Mouse (Mus musculus): ENCODE measurements around the gene Cbfa2t2. TPM values are rescaled to one million over a fixed set of nuclear protein-coding genes. Genes with fewer than 3 reads are reported as not detected.

The Cbfa2t2 gene
- polyA plus RNA-seq, 1 experiment from 2014 or later = 48.8 TPM

DNA sequence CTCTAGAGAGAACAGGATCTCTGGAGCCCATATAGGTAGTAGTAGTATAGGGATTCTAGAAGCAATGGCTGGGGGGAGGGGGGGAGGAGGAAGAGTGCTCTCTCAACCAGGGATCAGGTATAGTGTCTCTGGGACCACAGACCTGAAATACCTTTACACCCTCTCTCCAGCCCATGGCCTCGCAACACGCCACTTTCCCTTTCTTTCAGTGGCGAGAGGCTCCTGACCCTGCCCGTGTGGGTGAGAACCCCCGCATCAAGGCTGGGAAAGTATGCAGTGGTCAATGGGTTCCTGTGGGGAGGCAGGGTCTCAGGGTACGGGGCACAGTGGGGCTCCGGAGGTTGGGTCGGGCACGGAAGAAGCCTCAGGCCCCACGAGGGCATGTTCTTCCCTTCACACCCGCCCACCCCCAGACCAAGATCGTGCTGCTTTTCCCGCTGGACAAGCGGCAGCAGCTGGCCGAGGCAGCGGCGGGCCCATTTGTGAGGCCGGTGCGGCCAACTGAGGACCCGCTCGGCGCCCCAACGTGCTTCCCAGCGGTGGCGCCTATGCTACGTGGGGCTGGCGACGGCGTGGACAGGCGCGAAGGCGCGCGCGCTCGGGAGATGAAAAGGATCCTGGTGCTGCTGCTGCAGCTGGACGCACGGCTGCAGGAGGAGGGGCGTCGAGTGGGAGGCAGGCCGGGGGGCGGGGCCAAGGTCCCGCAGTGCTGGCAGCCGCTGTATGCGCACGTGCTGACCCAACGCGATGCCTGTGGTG, 113.0 kb downstream of the Cbfa2t2 start:
- Histone ChIP-seq H3K9me3 (ENCODE audit: control insufficient read depth, low read length) (no peaks in the 10 kb centered on the region), H3K4me3 (ENCODE audit: low read depth, low read length) (peak overlapping the region; percentile 37), H3K27ac (ENCODE audit: low read depth, low read length) (no peak overlapping the region), H3K9ac (replicated peaks; ENCODE audit: low read depth, low read length) (peak overlapping the region; percentile 54), H3K4me2 (ENCODE audit: low read depth, low read length) (peak overlapping the region; percentile 85), H3K4me1 (ENCODE audit: control insufficient read depth, insufficient read depth, low read length) (peaks cover 9% of the 10 kb centered on the region; the same call in 1 of the 2 replicates), H3K27me3 (ENCODE audit: control insufficient read depth, insufficient read depth, low read length) (peaks cover 2% of the 10 kb centered on the region; the same call in 1 of the 2 replicates), H3K36me3 (ENCODE audit: control insufficient read depth, insufficient read depth, low read length) (no peaks in the 10 kb centered on the region)
- 4% methylated on average over 39 of the region's 48 CpGs for WGBS
- peak; percentile 68 for ATAC-seq (ENCODE audit: low read depth)

DNA sequence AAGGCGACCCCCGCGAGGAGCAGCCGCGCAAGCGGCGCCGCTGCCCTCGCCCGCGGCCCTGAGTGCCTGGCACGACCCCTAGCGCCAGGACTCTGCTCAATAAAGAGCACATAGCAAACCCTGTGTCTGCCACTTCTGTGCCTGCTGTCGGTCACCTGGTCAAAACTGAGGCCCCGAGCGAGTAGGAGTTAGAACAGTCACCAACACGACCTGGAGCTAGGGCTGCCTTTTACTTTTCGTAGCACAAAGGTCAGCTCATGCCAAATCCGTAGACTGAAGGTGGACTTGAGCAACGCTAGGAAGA, 113.6 kb downstream of the Cbfa2t2 start:
- H3K27ac ChIP-seq (ENCODE audit: low read depth, low read length) = no peak overlapping the region
- ATAC-seq (ENCODE audit: low read depth) = no peak
- H3K4me3 ChIP-seq (ENCODE audit: low read depth, low read length) = peak overlapping the region; percentile 37
- 13% methylated on average over 19 of the region's 20 CpGs for WGBS
- H3K4me1 ChIP-seq (ENCODE audit: control insufficient read depth, insufficient read depth, low read length) = peaks cover 9% of the 10 kb centered on the region; the same call in 1 of the 2 replicates
- no peaks in the 10 kb centered on the region for H3K9me3 ChIP-seq (ENCODE audit: control insufficient read depth, low read length)
- peaks cover 2% of the 10 kb centered on the region; the same call in 1 of the 2 replicates for H3K27me3 ChIP-seq (ENCODE audit: control insufficient read depth, insufficient read depth, low read length)
- H3K4me2 ChIP-seq (ENCODE audit: low read depth, low read length) = peak overlapping the region; percentile 85
- no peak overlapping the region for H3K9ac ChIP-seq (replicated peaks; ENCODE audit: low read depth, low read length)
- H3K36me3 ChIP-seq (ENCODE audit: control insufficient read depth, insufficient read depth, low read length) = no peaks in the 10 kb centered on the region

DNA sequence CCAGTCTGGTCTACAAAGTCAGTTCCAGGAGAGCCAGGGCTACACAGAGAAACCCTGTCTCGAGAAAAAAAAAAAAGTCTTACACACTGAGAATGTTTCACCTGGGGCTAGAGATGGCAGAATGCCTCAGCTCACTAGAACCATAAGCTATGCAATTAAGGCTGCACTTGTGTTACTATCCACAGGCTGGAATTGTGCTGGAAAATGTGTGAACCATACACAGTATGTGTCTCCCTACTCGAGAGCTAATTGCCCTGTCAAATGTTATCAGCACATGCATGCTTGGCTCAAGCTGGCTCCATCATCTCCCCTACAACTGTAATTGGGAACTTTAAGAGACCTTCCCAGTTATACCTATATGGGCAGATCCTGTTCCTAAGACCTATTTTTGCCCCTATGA, 114.7 kb downstream of the Cbfa2t2 start:
- H3K9ac ChIP-seq (replicated peaks; ENCODE audit: low read depth, low read length) = no peak overlapping the region
- H3K4me2 ChIP-seq (ENCODE audit: low read depth, low read length) = no peak overlapping the region
- H3K4me1 ChIP-seq (ENCODE audit: control insufficient read depth, insufficient read depth, low read length) = peaks cover 9% of the 10 kb centered on the region; the same call in 1 of the 2 replicates
- no peak for ATAC-seq (ENCODE audit: low read depth)
- no peak overlapping the region for H3K27ac ChIP-seq (ENCODE audit: low read depth, low read length)
- H3K27me3 ChIP-seq (ENCODE audit: control insufficient read depth, insufficient read depth, low read length) = peaks cover 2% of the 10 kb centered on the region; the same call in 1 of the 2 replicates
- no peaks in the 10 kb centered on the region for H3K36me3 ChIP-seq (ENCODE audit: control insufficient read depth, insufficient read depth, low read length)
- H3K9me3 ChIP-seq (ENCODE audit: control insufficient read depth, low read length) = no peaks in the 10 kb centered on the region
- WGBS = 82% methylated on average over 2 of the region's 2 CpGs
- H3K4me3 ChIP-seq (ENCODE audit: low read depth, low read length) = no peak overlapping the region

DNA sequence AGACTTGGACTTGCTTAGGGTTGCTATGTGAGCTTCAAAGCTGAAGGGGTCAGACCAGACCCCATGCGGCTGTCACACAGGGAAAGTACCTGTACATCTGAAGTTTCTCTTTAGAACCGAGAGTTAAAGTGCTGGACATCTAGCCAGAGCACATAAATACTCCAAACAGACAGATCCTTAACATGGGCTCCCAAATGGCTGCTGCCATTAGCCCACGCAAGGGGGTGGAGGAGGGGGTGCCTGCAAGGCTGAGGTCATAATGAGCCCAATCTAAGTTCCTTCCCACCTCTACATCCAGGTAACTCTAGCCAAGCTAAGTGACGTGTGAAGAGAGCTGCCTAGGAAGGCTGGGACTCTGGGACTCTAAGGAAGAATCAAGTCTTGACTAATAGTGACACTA, 115.2 kb downstream of the Cbfa2t2 start, which contains the start of gene Actl10:
Gene Actl10, plus strand, starts transcription at position 301 of the 400 bp plus-strand sequence.
- WGBS = 86% methylated on average over 4 of the region's 4 CpGs
- no peak for ATAC-seq (ENCODE audit: low read depth)

DNA sequence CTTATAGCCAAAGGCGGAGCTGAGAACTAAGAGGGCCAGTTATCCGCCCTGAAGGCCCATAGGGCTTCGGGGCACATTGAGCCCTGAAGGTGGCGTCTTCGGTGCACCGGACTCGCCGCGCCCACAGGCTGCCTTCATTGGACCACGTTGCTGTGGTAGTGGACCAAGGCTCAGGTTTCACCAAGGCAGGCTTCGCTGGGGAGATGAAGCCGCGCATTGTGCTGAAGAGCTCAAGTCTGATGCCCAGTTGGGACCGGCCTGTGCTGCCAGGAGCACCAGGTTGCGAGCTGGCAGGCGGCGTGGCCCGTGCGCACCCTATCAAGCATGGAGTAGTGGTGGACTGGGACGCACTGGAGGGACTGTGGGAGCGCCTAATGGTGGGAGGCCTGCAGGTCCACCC, 115.6 kb downstream of the Cbfa2t2 start:
- Histone ChIP-seq H3K4me2 (ENCODE audit: low read depth, low read length) (peak overlapping the region; percentile 4; the same call in 1 of the 2 replicates), H3K4me3 (ENCODE audit: low read depth, low read length) (no peak overlapping the region), H3K9me3 (ENCODE audit: control insufficient read depth, low read length) (no peaks in the 10 kb centered on the region), H3K4me1 (ENCODE audit: control insufficient read depth, insufficient read depth, low read length) (peaks cover 9% of the 10 kb centered on the region; the same call in 1 of the 2 replicates), H3K27me3 (ENCODE audit: control insufficient read depth, insufficient read depth, low read length) (peaks cover 2% of the 10 kb centered on the region; the same call in 1 of the 2 replicates), H3K9ac (replicated peaks; ENCODE audit: low read depth, low read length) (no peak overlapping the region), H3K36me3 (ENCODE audit: control insufficient read depth, insufficient read depth, low read length) (no peaks in the 10 kb centered on the region), H3K27ac (ENCODE audit: low read depth, low read length) (no peak overlapping the region)
- 40% methylated on average over 21 of the region's 21 CpGs for WGBS
- no peak for ATAC-seq (ENCODE audit: low read depth)

More for the DNA sequence above, 115.2 kb downstream of the Cbfa2t2 start, which contains the start of gene Actl10:
- Histone ChIP-seq H3K36me3 (ENCODE audit: control insufficient read depth, insufficient read depth, low read length) (no peaks in the 10 kb centered on the region), H3K27ac (ENCODE audit: low read depth, low read length) (peak within 1 kb of the TSS; percentile 35; the same call in 1 of the 2 replicates), H3K27me3 (ENCODE audit: control insufficient read depth, insufficient read depth, low read length) (peaks cover 2% of the 10 kb centered on the region; the same call in 1 of the 2 replicates), H3K4me2 (ENCODE audit: low read depth, low read length) (peak within 1 kb of the TSS; percentile 4; the same call in 1 of the 2 replicates), H3K4me1 (ENCODE audit: control insufficient read depth, insufficient read depth, low read length) (peaks cover 9% of the 10 kb centered on the region; the same call in 1 of the 2 replicates), H3K9me3 (ENCODE audit: control insufficient read depth, low read length) (no peaks in the 10 kb centered on the region), H3K9ac (replicated peaks; ENCODE audit: low read depth, low read length) (no peak within 1 kb of the TSS), H3K4me3 (ENCODE audit: low read depth, low read length) (no peak within 1 kb of the TSS)

DNA sequence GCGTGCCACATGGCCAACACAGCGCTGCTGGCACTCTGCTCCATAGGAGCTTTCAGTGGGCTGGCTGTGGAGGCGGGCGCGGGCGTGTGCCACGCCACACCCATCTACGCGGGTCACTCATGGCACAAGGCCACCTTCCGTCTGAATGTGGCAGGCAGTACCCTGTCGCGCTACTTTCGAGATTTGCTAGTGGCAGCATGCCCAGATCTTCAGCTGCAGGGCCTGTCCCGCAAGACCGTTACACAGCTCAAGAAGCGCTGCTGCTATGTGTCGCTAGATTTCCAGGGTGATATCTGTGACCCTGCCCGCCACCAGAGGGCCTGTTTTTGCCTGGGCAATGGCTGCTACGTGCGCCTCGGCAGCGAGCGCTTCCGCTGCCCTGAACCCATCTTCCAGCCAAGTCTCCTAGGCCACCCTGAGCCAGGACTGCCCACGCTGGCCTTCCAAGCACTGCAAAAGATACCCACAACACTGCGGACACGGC, 116.2 kb downstream of the Cbfa2t2 start:
- H3K4me2 ChIP-seq (ENCODE audit: low read depth, low read length) = peak overlapping the region; percentile 4; the same call in 1 of the 2 replicates
- no peaks in the 10 kb centered on the region for H3K9me3 ChIP-seq (ENCODE audit: control insufficient read depth, low read length)
- 25% methylated on average over 27 of the region's 27 CpGs for WGBS
- H3K27me3 ChIP-seq (ENCODE audit: control insufficient read depth, insufficient read depth, low read length) = peaks cover 2% of the 10 kb centered on the region; the same call in 1 of the 2 replicates
- H3K9ac ChIP-seq (replicated peaks; ENCODE audit: low read depth, low read length) = no peak overlapping the region
- peak overlapping the region; percentile 35; the same call in 1 of the 2 replicates for H3K27ac ChIP-seq (ENCODE audit: low read depth, low read length)
- peaks cover 9% of the 10 kb centered on the region; the same call in 1 of the 2 replicates for H3K4me1 ChIP-seq (ENCODE audit: control insufficient read depth, insufficient read depth, low read length)
- ATAC-seq (ENCODE audit: low read depth) = peak; percentile 44; the same call in 1 of the 2 replicates
- H3K36me3 ChIP-seq (ENCODE audit: control insufficient read depth, insufficient read depth, low read length) = no peaks in the 10 kb centered on the region
- no peak overlapping the region for H3K4me3 ChIP-seq (ENCODE audit: low read depth, low read length)

DNA sequence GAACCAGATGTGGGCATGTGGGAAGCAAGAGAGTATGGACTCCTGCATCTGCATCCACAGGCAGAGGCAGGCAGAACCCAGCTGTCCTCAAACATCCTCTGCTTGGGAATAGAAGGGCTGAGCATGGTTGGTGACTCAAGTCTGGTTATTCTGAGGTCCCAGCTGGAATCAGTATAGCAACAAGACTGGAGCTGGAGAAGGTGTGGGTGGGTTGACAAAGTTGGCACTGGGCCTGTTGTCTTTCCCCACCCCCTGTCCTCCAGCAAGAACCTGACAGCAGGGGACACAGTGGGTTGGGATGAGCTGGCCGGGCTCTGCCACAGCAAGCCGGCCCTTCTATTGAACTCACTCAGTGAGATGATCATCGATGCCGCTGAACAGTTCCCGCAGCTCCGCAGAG, 119.0 kb downstream of the Cbfa2t2 start:
- no peak for ATAC-seq (ENCODE audit: low read depth)
- peaks cover 20% of the 10 kb centered on the region; the same call in 1 of the 2 replicates for H3K4me1 ChIP-seq (ENCODE audit: control insufficient read depth, insufficient read depth, low read length)
- no peak overlapping the region for H3K4me2 ChIP-seq (ENCODE audit: low read depth, low read length)
- H3K27ac ChIP-seq (ENCODE audit: low read depth, low read length) = no peak overlapping the region
- 84% methylated on average over 6 of the region's 6 CpGs for WGBS
- H3K9me3 ChIP-seq (ENCODE audit: control insufficient read depth, low read length) = no peaks in the 10 kb centered on the region
- no peak overlapping the region for H3K4me3 ChIP-seq (ENCODE audit: low read depth, low read length)
- H3K36me3 ChIP-seq (ENCODE audit: control insufficient read depth, insufficient read depth, low read length) = no peaks in the 10 kb centered on the region
- H3K9ac ChIP-seq (replicated peaks; ENCODE audit: low read depth, low read length) = no peak overlapping the region
- H3K27me3 ChIP-seq (ENCODE audit: control insufficient read depth, insufficient read depth, low read length) = peaks cover 2% of the 10 kb centered on the region; the same call in 1 of the 2 replicates

DNA sequence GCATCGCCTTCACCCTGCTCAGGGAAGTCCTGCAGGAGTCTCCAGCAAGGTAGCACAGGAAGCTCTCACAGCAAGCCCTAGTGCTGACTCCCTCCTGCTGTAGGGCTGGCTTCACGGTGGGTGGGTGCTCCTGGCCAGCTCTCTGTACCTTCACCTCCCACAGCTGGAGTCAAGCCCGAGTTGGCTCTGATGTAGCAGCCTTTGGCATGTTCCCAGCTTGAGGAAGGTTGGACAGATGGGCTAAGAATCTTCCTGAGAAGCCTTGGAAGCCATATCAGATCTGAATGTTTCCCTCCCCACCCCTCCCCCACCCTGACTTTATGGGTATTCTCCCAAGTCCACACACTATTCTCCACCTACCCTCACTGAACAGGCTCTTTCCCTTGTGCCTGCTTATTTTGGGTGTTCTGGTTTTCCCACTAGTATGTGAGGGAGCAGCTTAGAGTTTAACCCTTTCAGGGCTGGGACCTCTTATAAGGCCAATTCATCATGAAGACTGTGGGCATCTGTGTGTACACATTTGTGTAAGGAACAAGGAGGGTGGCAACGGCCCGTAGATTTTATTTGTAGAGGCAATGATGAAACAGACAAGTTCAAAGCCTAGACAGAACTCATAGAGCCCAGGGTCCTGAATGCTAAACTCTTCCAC, 121.0 kb downstream of the Cbfa2t2 start:
- no peak for ATAC-seq (ENCODE audit: low read depth)
- Histone ChIP-seq H3K4me2 (ENCODE audit: low read depth, low read length) (no peak overlapping the region; the same call in 1 of the 2 replicates), H3K9ac (replicated peaks; ENCODE audit: low read depth, low read length) (no peak overlapping the region), H3K9me3 (ENCODE audit: control insufficient read depth, low read length) (no peaks in the 10 kb centered on the region), H3K27ac (ENCODE audit: low read depth, low read length) (no peak overlapping the region), H3K27me3 (ENCODE audit: control insufficient read depth, insufficient read depth, low read length) (no peaks in the 10 kb centered on the region), H3K4me3 (ENCODE audit: low read depth, low read length) (no peak overlapping the region), H3K36me3 (ENCODE audit: control insufficient read depth, insufficient read depth, low read length) (no peaks in the 10 kb centered on the region), H3K4me1 (ENCODE audit: control insufficient read depth, insufficient read depth, low read length) (peaks cover 15% of the 10 kb centered on the region; the same call in 1 of the 2 replicates)
- 53% methylated on average over 5 of the region's 5 CpGs for WGBS

All from neural tube, embryonic 14.5 days (tissue).